Mouse (Mus musculus) embryonic stem cell, embryonic (primary cell): ENCODE results near the gene Kyat3.

Source experiments
- CTCF ChIA-PET, 4 experiments: fragments of 300-600 bp in 2 of 4; fragments of 350-600 bp in 2 of 4; sonication (Branson Sonifier 250); formaldehyde crosslinking; loops; one replicate each; lab custom pipeline; 2022; ENCODE audit warnings: inconsistent platforms in 2 of 4; lab: Charles Lee
- POLR2A ChIA-PET, 4 experiments: fragments of 300-600 bp in 2 of 4; fragments of 350-600 bp in 2 of 4; sonication (Branson Sonifier 250); formaldehyde crosslinking; loops; one replicate each; lab custom pipeline; 2022; ENCODE audit warnings: antibody characterized with exemption in 4 of 4, inconsistent platforms in 1 of 4; lab: Charles Lee

Kyat3 gene

DNA sequence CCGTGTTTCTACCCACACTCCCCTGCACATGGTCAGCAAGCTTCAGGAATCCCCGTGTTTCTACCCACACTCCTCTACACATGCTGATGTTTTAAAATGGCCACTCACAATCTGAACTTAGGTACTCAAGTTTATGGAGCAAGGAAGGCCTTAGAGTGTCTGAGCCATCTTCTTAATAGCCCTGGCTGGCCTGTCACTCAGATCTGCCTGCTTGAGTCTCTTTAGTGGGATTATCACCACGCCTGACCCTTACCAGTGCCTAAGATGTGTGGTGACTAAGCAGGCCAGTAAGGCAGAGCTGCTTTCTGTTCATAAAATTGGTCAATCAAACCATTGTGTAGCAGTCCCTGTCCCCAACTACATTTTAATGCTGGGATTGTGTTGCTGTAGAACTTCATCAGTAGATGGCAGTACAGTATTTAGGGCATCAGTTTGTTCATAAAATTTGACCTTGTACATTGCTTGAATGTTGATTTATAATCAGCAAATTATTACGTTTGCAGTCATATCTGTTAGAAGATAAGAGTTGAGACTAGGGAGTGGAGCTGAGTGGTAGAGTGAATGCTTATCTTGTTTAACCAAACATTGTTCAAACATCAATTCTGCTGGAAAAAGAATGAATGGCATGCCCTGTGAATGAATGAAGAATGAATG is 72.8 kb downstream of the Kyat3 start:
- ChIA-PET POLR2A (interaction anchor here (1.0 to 1.4 kb wide), 4 partner anchors 8 to 14 kb away, joined by 3 to 6 read pairs (median 4); partner anchors contain the start of gene Gtf2b (in 2 of the 4)), CTCF (interaction anchor here in 1 of 4 experiments (0.7 kb wide), 1 partner anchor 63 kb away, joined by 3 read pairs; no protein-coding TSS in a partner anchor)

DNA sequence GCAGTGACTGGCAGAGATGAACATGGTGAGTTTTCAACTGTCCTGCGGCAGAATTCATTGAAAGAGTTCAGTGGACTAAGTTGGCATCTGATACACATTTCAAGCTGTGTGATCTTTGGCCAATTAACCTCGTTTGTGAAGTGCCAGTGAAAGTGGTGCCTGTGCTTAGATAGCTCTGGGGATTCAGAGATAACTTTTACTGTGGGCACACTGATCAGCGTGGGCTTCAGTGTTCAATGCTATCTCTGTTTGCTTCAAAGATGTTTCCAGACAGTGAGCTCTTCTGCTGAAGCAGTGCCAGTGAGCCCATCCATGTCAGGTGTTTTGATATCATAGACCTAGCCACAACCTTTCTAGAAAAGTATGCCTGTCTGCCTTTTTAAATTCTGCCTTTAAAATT is 76.4 kb downstream of the Kyat3 start:
- CTCF ChIA-PET = interaction anchor here in 1 of 4 experiments (0.9 kb wide), 1 partner anchor 68 kb away, joined by 3 read pairs; no protein-coding TSS in a partner anchor
- POLR2A ChIA-PET = interaction anchor here in 3 of 4 experiments (1.0 to 2.1 kb wide), 7 partner anchors 9 to 30 kb away, joined by 3 to 9 read pairs (median 4); partner anchors contain the start of gene Gtf2b (in 2 of the 3)

DNA sequence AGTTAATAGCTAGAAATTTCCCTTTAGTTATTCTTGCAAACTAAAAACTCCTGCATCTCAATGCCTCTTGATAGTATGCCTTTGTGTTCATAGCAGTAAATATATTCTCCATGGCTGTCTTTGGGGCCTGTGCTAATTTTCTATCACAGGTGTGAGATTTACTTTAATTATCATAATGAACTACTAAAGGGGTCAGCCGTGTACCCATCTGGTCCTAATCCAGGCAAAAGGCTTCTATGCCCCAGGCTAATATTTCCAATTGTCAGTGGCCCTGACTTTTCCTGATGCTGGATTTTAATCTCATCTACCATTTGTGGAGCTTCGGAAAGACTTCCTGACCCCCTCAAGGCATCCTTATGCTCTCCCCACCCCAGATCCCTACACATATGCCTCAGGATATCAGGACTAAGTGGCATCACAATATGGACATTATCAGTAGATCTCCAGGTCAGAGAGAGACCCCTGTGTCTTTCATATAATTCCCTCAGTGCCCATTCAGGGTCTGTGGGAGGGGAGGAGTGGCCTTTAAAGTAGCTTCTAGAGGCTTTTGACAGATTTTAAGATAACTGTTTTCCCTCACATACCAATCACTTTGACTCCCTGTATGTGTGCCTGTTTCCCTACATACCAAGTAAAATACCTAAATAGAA is 85.7 kb downstream of the Kyat3 start:
- POLR2A ChIA-PET = interaction anchor here in 2 of 4 experiments (1.0 to 2.0 kb wide), 8 partner anchors 9 to 96 kb away, joined by 3 to 6 read pairs (median 4); partner anchors contain the start of genes Gtf2b (in 2 of the 2) and Pkn2 (in 1 of the 2)

DNA sequence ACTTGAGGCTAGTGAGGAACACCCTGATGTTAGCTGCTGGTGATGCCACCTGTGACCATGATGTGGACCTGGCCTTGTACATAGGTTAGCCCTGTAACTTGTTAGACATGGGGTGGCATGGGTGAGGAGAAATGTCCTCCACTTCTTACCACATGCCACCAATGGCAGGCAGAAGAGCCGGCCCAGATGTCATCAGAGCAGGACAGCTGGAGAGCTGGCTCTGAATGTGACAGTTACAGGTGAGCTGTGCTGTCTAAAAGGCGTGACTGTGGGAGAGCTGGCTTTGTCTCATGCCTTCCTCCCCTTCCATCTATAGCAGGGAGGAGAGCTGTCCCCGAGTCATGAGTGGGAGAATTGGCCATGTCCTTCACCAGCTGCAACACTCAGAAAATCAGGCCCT is 94.7 kb downstream of the Kyat3 start:
- ChIA-PET POLR2A (interaction anchor here in 2 of 4 experiments (0.7 to 1.0 kb wide), 3 partner anchors 28 to 38 kb away, joined by 3 read pairs; no protein-coding TSS in a partner anchor), CTCF (interaction anchor here in 1 of 4 experiments (0.6 kb wide), 1 partner anchor 87 kb away, joined by 4 read pairs; no protein-coding TSS in a partner anchor)

More for the DNA sequence above, 85.7 kb downstream of the Kyat3 start:
- CTCF ChIA-PET = no interaction called here
